Mouse (Mus musculus): ENCODE measurements around the gene Hoxb6. TPM values are rescaled to one million over a fixed set of nuclear protein-coding genes. Genes with fewer than 3 reads are reported as not detected.

Gene Hoxb6
- total and polyA plus RNA-seq, 3 experiments, result not detected

DNA sequence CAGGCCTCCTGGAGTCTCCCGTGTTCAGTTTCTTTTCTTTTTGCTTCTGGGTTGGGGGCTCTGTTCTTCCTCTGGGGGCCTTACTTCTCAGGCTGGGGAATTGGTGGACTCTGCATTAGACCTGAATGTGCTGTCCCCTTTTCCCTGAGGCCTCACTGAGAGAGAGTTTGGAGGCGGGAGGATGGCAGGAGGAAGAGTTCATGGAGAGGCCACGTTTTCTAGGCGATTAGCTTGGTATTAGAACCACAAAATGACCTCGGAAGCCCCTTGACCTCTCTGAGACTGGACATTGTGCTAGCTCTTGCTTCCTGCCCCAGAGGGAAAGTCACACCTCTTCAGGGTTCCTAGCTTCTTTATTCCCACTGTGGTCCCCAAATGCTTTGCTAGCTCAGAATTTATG is 31.8 kb downstream of the Hoxb6 start:
- Histone ChIP-seq H3K27ac (ENCODE audit: control insufficient read depth, low read depth, low read length) (no peak overlapping the region), H3K27me3 (ENCODE audit: control insufficient read depth in 1 of 2, insufficient read depth in 2 of 2, low read length in 2 of 2) (peaks cover 5 to 9% of the 10 kb centered on the region in 2 experiments), H3K4me3 (ENCODE audit: control insufficient read depth in 1 of 2, insufficient read depth in 1 of 2, low read depth in 2 of 2, low read length in 2 of 2) (no peak overlapping the region), H3K9ac (ENCODE audit: control insufficient read depth, low read depth, low read length, poor library complexity, severe bottlenecking) (no peak overlapping the region), H3K79me2 (ENCODE audit: control insufficient read depth, insufficient read depth, low read length, poor library complexity) (no peaks in the 10 kb centered on the region), H3K4me1 (ENCODE audit: control insufficient read depth in 1 of 2, insufficient read depth in 2 of 2, low read length in 2 of 2) (no peaks in the 10 kb centered on the region), H3K36me3 (ENCODE audit: control insufficient read depth in 1 of 2, insufficient read depth in 2 of 2, low read length in 2 of 2) (no peaks in the 10 kb centered on the region), H3K9me3 (replicated peaks; ENCODE audit: insufficient read depth, low read length) (no peaks in the 10 kb centered on the region)
- no peak for DNase-seq (ENCODE audit: low read depth, low spot score)
- TF ChIP-seq GABPA (IDR thresholded peaks at IDR 0.05; ENCODE audit: low read depth, low read length) (no peak), GATA1 (IDR thresholded peaks at IDR 0.05; ENCODE audit: low read depth, low read length) (no peak), POLR2AphosphoS2 (IDR thresholded peaks at IDR 0.05; ENCODE audit: low read length) (no peak), CHD1 (IDR thresholded peaks at IDR 0.05; ENCODE audit: low read depth, low read length) (no peak), BHLHE40 (IDR thresholded peaks at IDR 0.05; ENCODE audit: borderline replicate concordance, low read depth, low read length) (no peak), TBP (IDR thresholded peaks at IDR 0.05; ENCODE audit: low read depth, low read length) (no peak), MAFK (IDR thresholded peaks at IDR 0.05; ENCODE audit: borderline replicate concordance, low read depth, low read length) (no peak), EP300 (IDR thresholded peaks at IDR 0.05; ENCODE audit: low read depth in 1 of 2, low read length in 2 of 2) (no peak), MYB (IDR thresholded peaks at IDR 0.05; ENCODE audit: low read depth, low read length) (no peak), RCOR1 (IDR thresholded peaks at IDR 0.05; ENCODE audit: low read depth, low read length) (no peak), SMC3 (IDR thresholded peaks at IDR 0.05; ENCODE audit: low read depth, low read length) (no peak)

DNA sequence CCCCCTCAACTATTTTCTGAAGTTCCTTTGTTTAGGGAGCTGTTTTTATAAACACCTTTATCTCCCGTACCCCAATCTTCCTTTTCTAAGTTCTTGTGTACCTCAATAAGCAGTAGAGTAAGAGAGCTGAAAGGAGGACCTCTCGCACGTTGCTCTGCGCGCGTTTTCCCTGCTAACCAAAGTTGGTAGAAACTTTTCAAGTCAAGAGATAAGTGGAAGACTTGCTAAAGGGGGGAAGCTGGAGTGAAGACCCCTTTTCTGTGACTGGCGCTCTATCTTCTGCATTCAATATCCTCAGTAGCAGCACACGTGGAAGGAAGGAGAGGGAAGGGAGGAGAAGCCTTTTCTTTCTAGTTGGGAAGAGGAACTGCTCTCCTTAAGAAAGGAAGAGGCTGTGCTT is 32.7 kb downstream of the Hoxb6 start:
- no peak for TF ChIP-seq UBTF (IDR thresholded peaks at IDR 0.05; ENCODE audit: borderline replicate concordance, insufficient read depth, low read depth, low read length)
- no peak for TF ChIP-seq MAX (IDR thresholded peaks at IDR 0.05; ENCODE audit: low read length)
- TF ChIP-seq ELF1 (IDR thresholded peaks at IDR 0.05; ENCODE audit: low read depth, low read length), result no peak
- TF ChIP-seq MYB (IDR thresholded peaks at IDR 0.05; ENCODE audit: low read depth, low read length), result no peak
- H3K27ac ChIP-seq (ENCODE audit: control insufficient read depth, low read depth, low read length), result no peak overlapping the region
- no peaks in the 10 kb centered on the region for H3K36me3 ChIP-seq (ENCODE audit: control insufficient read depth in 1 of 2, insufficient read depth in 2 of 2, low read length in 2 of 2)
- DNase-seq (ENCODE audit: low read depth, low spot score), result no peak
- no peaks in the 10 kb centered on the region for H3K4me1 ChIP-seq (ENCODE audit: control insufficient read depth in 1 of 2, insufficient read depth in 2 of 2, low read length in 2 of 2)
- no peak overlapping the region for H3K9ac ChIP-seq (ENCODE audit: control insufficient read depth, low read depth, low read length, poor library complexity, severe bottlenecking)
- peaks cover 6 to 9% of the 10 kb centered on the region in 2 experiments for H3K27me3 ChIP-seq (ENCODE audit: control insufficient read depth in 1 of 2, insufficient read depth in 2 of 2, low read length in 2 of 2)
- H3K9me3 ChIP-seq (replicated peaks; ENCODE audit: insufficient read depth, low read length), result no peaks in the 10 kb centered on the region
- H3K4me3 ChIP-seq (ENCODE audit: control insufficient read depth in 1 of 2, insufficient read depth in 1 of 2, low read depth in 2 of 2, low read length in 2 of 2), result no peak overlapping the region
- no peaks in the 10 kb centered on the region for H3K79me2 ChIP-seq (ENCODE audit: control insufficient read depth, insufficient read depth, low read length, poor library complexity)

DNA sequence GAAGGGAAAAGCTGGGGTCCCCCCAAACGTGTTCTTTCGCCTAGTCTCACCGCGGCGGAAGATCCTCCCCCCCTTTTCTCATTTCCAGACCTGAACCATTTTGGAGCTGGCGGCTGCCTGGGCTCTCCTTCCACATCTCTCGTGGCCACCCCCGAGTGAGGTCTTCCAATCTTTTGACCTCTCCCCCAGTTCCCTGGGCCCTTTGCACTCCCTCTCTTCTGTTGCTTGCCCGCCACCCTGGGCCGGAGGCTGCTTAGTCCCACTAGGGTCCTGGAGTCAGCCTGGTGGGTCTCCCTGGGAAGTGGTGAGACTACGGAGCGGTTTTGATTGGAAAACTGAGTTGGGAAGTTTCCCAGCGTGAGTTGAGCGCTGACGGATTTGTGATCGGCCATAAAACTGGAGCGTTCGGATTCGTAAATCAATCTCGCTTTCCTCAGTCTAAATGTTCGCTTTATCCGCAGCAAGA is 33.5 kb downstream of the Hoxb6 start:
- H3K4me1 ChIP-seq (ENCODE audit: control insufficient read depth in 1 of 2, insufficient read depth in 2 of 2, low read length in 2 of 2), result no peaks in the 10 kb centered on the region
- no peaks in the 10 kb centered on the region for H3K79me2 ChIP-seq (ENCODE audit: control insufficient read depth, insufficient read depth, low read length, poor library complexity)
- H3K9me3 ChIP-seq (replicated peaks; ENCODE audit: insufficient read depth, low read length), result no peaks in the 10 kb centered on the region
- H3K27me3 ChIP-seq (ENCODE audit: control insufficient read depth in 1 of 2, insufficient read depth in 2 of 2, low read length in 2 of 2), result peaks cover 7 to 9% of the 10 kb centered on the region in 2 experiments
- H3K4me3 ChIP-seq (ENCODE audit: control insufficient read depth in 1 of 2, insufficient read depth in 1 of 2, low read depth in 2 of 2, low read length in 2 of 2), result no peak overlapping the region
- no peak overlapping the region for H3K27ac ChIP-seq (ENCODE audit: control insufficient read depth, low read depth, low read length)
- no peak for DNase-seq (ENCODE audit: low read depth, low spot score)
- no peak for TF ChIP-seq CHD1 (IDR thresholded peaks at IDR 0.05; ENCODE audit: low read depth, low read length)
- TF ChIP-seq MAFK (IDR thresholded peaks at IDR 0.05; ENCODE audit: borderline replicate concordance, low read depth, low read length), result no peak
- TF ChIP-seq MXI1 (IDR thresholded peaks at IDR 0.05; ENCODE audit: low read depth, low read length), result no peak
- no peak for TF ChIP-seq USF2 (IDR thresholded peaks at IDR 0.05; ENCODE audit: borderline replicate concordance in 1 of 2, insufficient read depth in 1 of 2, low read depth in 1 of 2, low read length in 2 of 2)
- no peak for TF ChIP-seq UBTF (IDR thresholded peaks at IDR 0.05; ENCODE audit: borderline replicate concordance, insufficient read depth, low read depth, low read length)
- TF ChIP-seq NRF1 (IDR thresholded peaks at IDR 0.05; ENCODE audit: insufficient read depth, low read depth, low read length, poor library complexity, severe bottlenecking), result no peak
- no peak for TF ChIP-seq MEF2A (IDR thresholded peaks at IDR 0.05; ENCODE audit: extremely low read depth, insufficient replicate concordance, low read depth, low read length, poor library complexity, severe bottlenecking)
- no peak for TF ChIP-seq POLR2AphosphoS2 (IDR thresholded peaks at IDR 0.05; ENCODE audit: low read length)
- TF ChIP-seq TBP (IDR thresholded peaks at IDR 0.05; ENCODE audit: low read depth, low read length), result no peak
- no peak for TF ChIP-seq ETS1 (IDR thresholded peaks at IDR 0.05; ENCODE audit: low read depth, low read length)
- TF ChIP-seq MAZ (IDR thresholded peaks at IDR 0.05; ENCODE audit: low read depth, low read length), result no peak
- no peak for TF ChIP-seq MYC (IDR thresholded peaks at IDR 0.05; ENCODE audit: low read depth, low read length)
- H3K9ac ChIP-seq (ENCODE audit: control insufficient read depth, low read depth, low read length, poor library complexity, severe bottlenecking), result no peak overlapping the region
- H3K36me3 ChIP-seq (ENCODE audit: control insufficient read depth in 1 of 2, insufficient read depth in 2 of 2, low read length in 2 of 2), result no peaks in the 10 kb centered on the region
